Mouse (Mus musculus) limb, embryonic 14.5 days (tissue): Measurements from ENCODE around the gene Fam110a. TPM values are rescaled to one million over a fixed set of nuclear protein-coding genes. Genes with fewer than 3 reads are reported as not detected.
A peak's percentile ranks its signal among the peaks of the same experiment; 100 is the strongest.

Experiments used
- ATAC-seq: fragments of 200-750 bp; cut with Nextera tagmentation; 2 replicates; pipeline ENCODE4 v1.8.0; 2017; ENCODE audit warnings: low read depth, moderate number of reproducible peaks, moderate TSS enrichment; ENCODE audit not compliant: low FRiP score
- DNase-seq: peaks from one replicate; pipeline ENCODE4 v3.0.0-alpha.2; 2015; ENCODE audit warnings: low spot score
- H3K27ac ChIP-seq: fragments of 300-500 bp; sonication (generic); replicated peaks from 2 replicates; pipeline ENCODE4 v1.5.1; 2014; ENCODE audit warnings: low read depth, mild to moderate bottlenecking, low read length, moderate library complexity, mixed read lengths
- H3K27me3 ChIP-seq: fragments of 300-500 bp; sonication (generic); 2 replicates; pipeline ENCODE4 v1.6.1; 2014; ENCODE audit warnings: low read length, mixed read lengths; ENCODE audit not compliant: control insufficient read depth, insufficient read depth
- H3K36me3 ChIP-seq: fragments of 300-500 bp; sonication (generic); 2 replicates; pipeline ENCODE4 v1.6.1; 2014; ENCODE audit warnings: mild to moderate bottlenecking, low read length, moderate library complexity, mixed read lengths; ENCODE audit not compliant: control insufficient read depth, insufficient read depth
- H3K4me1 ChIP-seq: fragments of 300-500 bp; sonication (generic); 2 replicates; pipeline ENCODE4 v1.6.1; 2014; ENCODE audit warnings: antibody characterized with exemption, low read length, mixed read lengths; ENCODE audit not compliant: control insufficient read depth, insufficient read depth
- H3K4me2 ChIP-seq: fragments of 300-500 bp; sonication (generic); replicated peaks from 2 replicates; pipeline ENCODE4 v1.6.1; 2014; ENCODE audit warnings: low read depth, mild to moderate bottlenecking, low read length, moderate library complexity; ENCODE audit not compliant: severe bottlenecking
- H3K4me3 ChIP-seq: fragments of 300-500 bp; sonication (generic); replicated peaks from 2 replicates; pipeline ENCODE4 v1.5.1; 2014; ENCODE audit warnings: low read length
- H3K9ac ChIP-seq: fragments of 300-500 bp; sonication (generic); 2 replicates; pipeline ENCODE4 v1.6.1; 2014; ENCODE audit warnings: mild to moderate bottlenecking, low read depth, low read length, moderate library complexity; ENCODE audit not compliant: severe bottlenecking
- H3K9me3 ChIP-seq: fragments of 300-500 bp; sonication (generic); 2 replicates; pipeline ENCODE4 v1.6.1; 2016; ENCODE audit warnings: low read length; ENCODE audit not compliant: control insufficient read depth
- POLR2A ChIP-seq: fragments of 200-500 bp; IDR thresholded peaks from 2 replicates; pipeline ENCODE4 v1.8.0; 2012; ENCODE audit warnings: inconsistent platforms, mild to moderate bottlenecking, moderate library complexity, borderline replicate concordance; ENCODE audit not compliant: insufficient read depth, insufficient read length; ENCODE audit errors: extremely low read depth
- WGBS: fragments of 180-500 bp; shearing (Covaris S2); extraction: QIAGEN DNeasy Blood & Tissue Kit; methylation state at CpG from one replicate; pipeline ENCODE4 v1.1.7; 2014; 5-methylcytosine and 5-hydroxymethylcytosine counted together
- polyA plus RNA-seq, 2 experiments: library from polyadenylated mRNA; depleted of rRNA in 1 of 2; stranded (reverse) in 1 of 2; unstranded in 1 of 2; fragments of >200 nt; fragmentation: Nextera tagmentation in 1 of 2; extraction: Ambion mirVana in 1 of 2; gene quantifications; 2 replicates each; pipeline versions ENCODE4 v1.2.1 to v1.2.3; 2012 to 2014

Fam110a gene
- 14.6 and 19.8 TPM in 2 replicates for polyA plus RNA-seq (2012; rRNA removed)
- 21.3 and 23.5 TPM in 2 replicates for polyA plus RNA-seq (2014; fragmentation: Nextera tagmentation; extraction: Ambion mirVana)

DNA sequence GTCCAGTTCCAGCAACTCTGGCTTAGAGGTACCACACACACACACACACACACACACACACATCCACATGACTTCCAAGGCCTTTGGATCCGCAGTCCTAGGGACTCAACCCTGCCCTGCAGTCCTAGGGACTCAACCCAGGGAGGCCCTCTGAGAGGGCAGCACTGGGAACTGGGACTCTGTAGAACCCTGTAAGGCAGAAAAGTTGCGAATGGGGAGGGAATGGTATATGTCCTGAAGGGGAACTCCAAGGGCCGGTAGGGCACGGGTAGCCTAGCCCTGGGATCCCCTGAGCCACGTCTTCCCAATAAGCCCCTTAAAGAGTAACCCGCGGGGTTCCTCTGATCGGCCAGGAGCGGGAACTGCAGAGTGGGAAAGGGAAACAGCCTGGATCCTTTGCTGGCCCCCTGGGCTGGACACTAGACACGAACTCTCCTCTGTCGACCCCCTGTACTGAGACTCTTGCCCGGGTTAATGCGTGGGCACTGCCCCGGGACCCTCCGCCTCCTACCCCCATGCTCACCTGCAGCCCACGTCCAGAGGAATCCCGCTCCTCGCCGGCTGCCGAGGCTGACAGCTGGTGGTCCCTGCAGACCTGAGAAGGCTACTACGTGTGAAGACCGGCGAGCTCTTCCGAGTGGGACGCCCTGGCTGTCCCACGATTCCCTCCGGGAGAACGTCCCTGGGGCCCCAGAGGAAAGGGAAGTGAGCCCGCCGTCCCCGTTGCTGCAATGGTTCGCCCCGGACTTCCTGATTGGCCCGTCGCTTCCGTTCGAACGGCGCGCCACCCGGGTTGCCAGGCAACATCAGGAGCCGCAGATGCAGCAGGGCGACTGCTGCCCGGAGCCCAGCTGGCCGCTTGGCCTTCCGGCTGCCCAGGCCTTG is at the start of gene Fam110a:
Gene Fam110a (minus strand): TSS at position 750 of the 885 bp plus-strand sequence.
- Histone ChIP-seq H3K9me3 (no peaks in the 10 kb centered on the region), H3K9ac (peak within 1 kb of the TSS; percentile 67), H3K27me3 (no peaks in the 10 kb centered on the region), H3K4me2 (peak within 1 kb of the TSS; percentile 89), H3K4me3 (peak within 1 kb of the TSS; percentile 74), H3K36me3 (no peaks in the 10 kb centered on the region), H3K4me1 (peaks cover 21% of the 10 kb centered on the region), H3K27ac (no peak within 1 kb of the TSS)
- under 1% methylated on average over 45 of the region's 46 CpGs for WGBS
- DNase-seq = peak; percentile 81
- peak; percentile 87 for ATAC-seq
- TF ChIP-seq POLR2A = no peak

GRCm38 (mm10) chr2:152029252-152030082 is 49.4 kb upstream of the Fam110a start:
- Histone ChIP-seq H3K4me3 (peak overlapping the region; percentile 66), H3K9ac (peak overlapping the region; percentile 55), H3K27ac (no peak overlapping the region), H3K36me3 (no peaks in the 10 kb centered on the region), H3K27me3 (peaks cover 9% of the 10 kb centered on the region), H3K9me3 (no peaks in the 10 kb centered on the region), H3K4me2 (peak overlapping the region; percentile 94), H3K4me1 (no peaks in the 10 kb centered on the region)
- no peak for TF ChIP-seq POLR2A
- DNase-seq (peak; percentile 93), ATAC-seq (peak; percentile 93)
- WGBS = under 1% methylated on average over 51 of the region's 54 CpGs

- H3K9ac ChIP-seq = no peak overlapping the region
- DNase-seq (peak; percentile 32), ATAC-seq (peak; percentile 32; the same call in 1 of the 2 replicates)
- no peak for TF ChIP-seq POLR2A
- no peaks in the 10 kb centered on the region for H3K36me3 ChIP-seq
- H3K4me1 ChIP-seq = no peaks in the 10 kb centered on the region
- no peak overlapping the region for H3K27ac ChIP-seq
- WGBS = 47% methylated on average over 11 of the region's 11 CpGs
- H3K4me3 ChIP-seq = no peak overlapping the region
- H3K4me2 ChIP-seq = no peak overlapping the region
- H3K9me3 ChIP-seq = no peaks in the 10 kb centered on the region
- peaks cover 6% of the 10 kb centered on the region for H3K27me3 ChIP-seq
These were observed 44.9 kb upstream of the Fam110a start for GRCm38 (mm10) chr2:152024883-152025422.

DNA sequence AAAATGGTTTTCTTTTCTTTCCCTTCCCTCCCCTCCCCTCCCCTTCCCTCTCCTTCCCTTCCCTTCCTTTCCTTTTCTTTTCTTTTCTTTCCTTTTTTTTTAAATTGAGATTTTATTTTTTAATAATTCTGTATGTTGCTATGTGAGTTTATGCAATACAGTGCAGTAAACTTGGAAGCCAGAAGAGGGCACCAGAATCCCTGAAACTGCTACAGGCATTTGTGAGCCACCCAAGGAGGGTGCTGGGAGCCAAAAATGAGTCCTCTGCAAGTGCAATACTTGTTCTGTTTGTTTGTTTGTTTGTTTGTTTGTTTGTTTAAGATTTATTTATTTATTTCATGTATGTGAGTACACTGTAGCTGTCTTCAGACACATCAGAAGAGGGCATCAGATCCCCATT is 42.0 kb upstream of the Fam110a start:
- Histone ChIP-seq H3K4me3 (no peak overlapping the region), H3K9me3 (no peaks in the 10 kb centered on the region), H3K27me3 (no peaks in the 10 kb centered on the region), H3K9ac (no peak overlapping the region), H3K4me2 (no peak overlapping the region), H3K4me1 (no peaks in the 10 kb centered on the region), H3K27ac (no peak overlapping the region), H3K36me3 (no peaks in the 10 kb centered on the region)
- ATAC-seq (no peak), DNase-seq (no peak)
- TF ChIP-seq POLR2A = no peak

GRCm38 (mm10) chr2:152020255-152020654 is 40.2 kb upstream of the Fam110a start:
- ATAC-seq = no peak
- Histone ChIP-seq H3K4me1 (no peaks in the 10 kb centered on the region), H3K36me3 (no peaks in the 10 kb centered on the region), H3K9me3 (no peaks in the 10 kb centered on the region), H3K4me2 (no peak overlapping the region), H3K9ac (no peak overlapping the region), H3K27me3 (no peaks in the 10 kb centered on the region), H3K4me3 (no peak overlapping the region), H3K27ac (no peak overlapping the region)
- no peak for TF ChIP-seq POLR2A
- WGBS = 32% methylated on average over 6 of the region's 6 CpGs
- DNase-seq = no peak
